Mouse (Mus musculus) lung, postnatal 0 days (tissue): ENCODE results near the gene Gm20696.

Source experiments
- CTCF ChIP-seq: IDR thresholded peaks from 2 replicates; pipeline ENCODE4 v1.5.1; 2016; ENCODE audit warnings: antibody characterized with exemption, mild to moderate bottlenecking
- EP300 ChIP-seq: IDR thresholded peaks from 2 replicates; pipeline ENCODE4 v1.6.1; 2016; ENCODE audit warnings: antibody characterized with exemption, mild to moderate bottlenecking, control low read depth

DNA sequence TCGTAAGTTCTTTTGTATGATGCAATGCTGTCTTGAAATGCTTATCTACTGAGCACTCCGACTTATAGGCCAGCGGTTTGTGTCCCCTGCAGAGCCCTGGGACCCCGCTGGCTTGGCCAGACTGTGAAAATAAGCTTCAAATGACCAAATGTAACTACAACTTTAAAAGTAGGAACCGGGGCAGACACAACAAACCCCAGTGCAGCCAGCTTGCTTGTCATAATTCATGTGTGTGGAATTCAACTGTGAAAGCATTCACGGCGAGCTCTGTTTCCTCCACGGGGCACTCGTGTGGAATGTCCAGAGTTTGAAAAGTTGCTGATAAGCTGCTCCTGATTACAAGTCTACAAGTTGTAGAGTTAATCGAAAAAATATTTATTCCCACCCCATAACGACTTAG, 215.1 kb downstream of the Gm20696 start:
- TF ChIP-seq CTCF (no peak), EP300 (no peak)
